Mouse (Mus musculus) heart, embryonic 12.5 days (tissue): ENCODE results near the gene Creb3l1. TPM values are rescaled to one million over a fixed set of nuclear protein-coding genes. Genes with fewer than 3 reads are reported as not detected.

Source experiments
- ATAC-seq: fragments of 200-750 bp; cut with Nextera tagmentation; 2 replicates; pipeline ENCODE4 v1.8.0; 2017; ENCODE audit warnings: moderate TSS enrichment, moderate library complexity; ENCODE audit not compliant: insufficient number of reproducible peaks, low FRiP score
- H3K27ac ChIP-seq: fragments of 300-500 bp; sonication (generic); 2 replicates; pipeline ENCODE4 v1.5.1; 2016; ENCODE audit warnings: mild to moderate bottlenecking, moderate library complexity; ENCODE audit not compliant: poor library complexity, severe bottlenecking
- H3K27me3 ChIP-seq: fragments of 300-500 bp; sonication (generic); replicated peaks from 2 replicates; pipeline ENCODE4 v1.6.1; 2016; ENCODE audit warnings: mild to moderate bottlenecking, moderate library complexity
- H3K36me3 ChIP-seq: fragments of 300-500 bp; sonication (generic); 2 replicates; pipeline ENCODE4 v1.6.1; 2016; ENCODE audit warnings: mild to moderate bottlenecking, moderate library complexity
- H3K4me1 ChIP-seq: fragments of 300-500 bp; sonication (generic); replicated peaks from 2 replicates; pipeline ENCODE4 v1.6.1; 2016; ENCODE audit warnings: mild to moderate bottlenecking
- H3K4me2 ChIP-seq: fragments of 300-500 bp; sonication (generic); 2 replicates; pipeline ENCODE4 v1.6.1; 2016; ENCODE audit warnings: mild to moderate bottlenecking, moderate library complexity
- H3K4me3 ChIP-seq: fragments of 300-500 bp; sonication (generic); 2 replicates; pipeline ENCODE4 v1.5.1; 2016; ENCODE audit warnings: mild to moderate bottlenecking
- H3K9ac ChIP-seq: fragments of 300-500 bp; sonication (generic); 2 replicates; pipeline ENCODE4 v1.6.1; 2016; ENCODE audit warnings: mild to moderate bottlenecking, moderate library complexity
- H3K9me3 ChIP-seq: fragments of 300-500 bp; sonication (generic); replicated peaks from 2 replicates; pipeline ENCODE4 v1.6.1; 2016; ENCODE audit warnings: mild to moderate bottlenecking, moderate library complexity
- WGBS: fragments of 180-500 bp; shearing (Covaris S2); methylation state at CpG from one replicate; pipeline ENCODE4 v1.1.7; 2016; 5-methylcytosine and 5-hydroxymethylcytosine counted together
- polyA plus RNA-seq: library from polyadenylated mRNA; unstranded; fragments of >200 nt; fragmentation: Nextera tagmentation; extraction: Ambion mirVana; gene quantifications from 2 replicates; pipeline ENCODE4 v1.2.1, GENCODE M21; 2016

Gene Creb3l1
- polyA plus RNA-seq, 1 experiment from 2014 or later = 6.7 TPM

- Histone ChIP-seq H3K4me1 (peaks cover 91% of the 10 kb centered on the region), H3K36me3 (no peaks in the 10 kb centered on the region), H3K9ac (peak overlapping the region; percentile 54; the same call in 1 of the 2 replicates), H3K4me2 (no peak overlapping the region; the same call in 1 of the 2 replicates), H3K4me3 (no peak overlapping the region), H3K27ac (peak overlapping the region; percentile 55), H3K9me3 (no peaks in the 10 kb centered on the region), H3K27me3 (no peaks in the 10 kb centered on the region)
- WGBS = 8% methylated on average over 5 of the region's 5 CpGs
- ATAC-seq = peak; percentile 63
These were observed 70.5 kb downstream of the Creb3l1 start for GRCm38 (mm10) chr2:91953825-91954224.

GRCm38 (mm10) chr2:91950275-91951085, 73.8 kb downstream of the Creb3l1 start:
- WGBS = 12% methylated on average over 15 of the region's 15 CpGs
- Histone ChIP-seq H3K4me1 (peaks cover 93% of the 10 kb centered on the region), H3K9me3 (no peaks in the 10 kb centered on the region), H3K4me2 (peak overlapping the region; percentile 69), H3K4me3 (peak overlapping the region; percentile 44), H3K27ac (peak overlapping the region; percentile 98), H3K9ac (peak overlapping the region; percentile 70), H3K27me3 (no peaks in the 10 kb centered on the region), H3K36me3 (peaks cover 3% of the 10 kb centered on the region)
- ATAC-seq = peak; percentile 72

GRCm38 (mm10) chr2:91949411-91950274, 74.7 kb downstream of the Creb3l1 start:
- peak overlapping the region; percentile 69 for H3K4me2 ChIP-seq
- ATAC-seq = peak; percentile 39

GRCm38 (mm10) chr2:91948792-91949241, 75.5 kb downstream of the Creb3l1 start:
- Histone ChIP-seq H3K9ac (peak overlapping the region; percentile 70), H3K9me3 (no peaks in the 10 kb centered on the region), H3K36me3 (peaks cover 14% of the 10 kb centered on the region), H3K4me3 (0 out of 2 replicates have a peak overlapping the region, but pooled peaks have one; percentile 44), H3K4me2 (peak overlapping the region; percentile 69), H3K27ac (peak overlapping the region; percentile 98), H3K27me3 (no peaks in the 10 kb centered on the region), H3K4me1 (peaks cover 89% of the 10 kb centered on the region)
- ATAC-seq = no peak
- WGBS = 56% methylated on average over 3 of the region's 3 CpGs

More at GRCm38 (mm10) chr2:91949411-91950274, 74.7 kb downstream of the Creb3l1 start:
- H3K4me1 ChIP-seq = peaks cover 92% of the 10 kb centered on the region
- peak overlapping the region; percentile 70 for H3K9ac ChIP-seq
- no peaks in the 10 kb centered on the region for H3K27me3 ChIP-seq
- WGBS = 45% methylated on average over 17 of the region's 17 CpGs
- H3K4me3 ChIP-seq = peak overlapping the region; percentile 44
- peaks cover 10% of the 10 kb centered on the region for H3K36me3 ChIP-seq
- H3K27ac ChIP-seq = peak overlapping the region; percentile 98
- H3K9me3 ChIP-seq = no peaks in the 10 kb centered on the region

GRCm38 (mm10) chr2:91948151-91948509, 76.2 kb downstream of the Creb3l1 start:
- H3K4me1 ChIP-seq = peaks cover 84% of the 10 kb centered on the region
- peaks cover 21% of the 10 kb centered on the region for H3K36me3 ChIP-seq
- peak overlapping the region; percentile 69 for H3K4me2 ChIP-seq
- H3K9me3 ChIP-seq = no peaks in the 10 kb centered on the region
- no peak overlapping the region; the same call in 1 of the 2 replicates for H3K4me3 ChIP-seq
- no peak for ATAC-seq
- no peaks in the 10 kb centered on the region for H3K27me3 ChIP-seq
- H3K27ac ChIP-seq = peak overlapping the region; percentile 98
- WGBS = 52% methylated on average over 6 of the region's 6 CpGs
- peak overlapping the region; percentile 56 for H3K9ac ChIP-seq

GRCm38 (mm10) chr2:91947397-91948150, 76.7 kb downstream of the Creb3l1 start:
- peaks cover 86% of the 10 kb centered on the region for H3K4me1 ChIP-seq
- peak; percentile 73 for ATAC-seq
- H3K27me3 ChIP-seq = no peaks in the 10 kb centered on the region
- no peaks in the 10 kb centered on the region for H3K9me3 ChIP-seq
- H3K9ac ChIP-seq = peak overlapping the region; percentile 56
- H3K4me2 ChIP-seq = peak overlapping the region; percentile 69
- no peak overlapping the region; the same call in 1 of the 2 replicates for H3K4me3 ChIP-seq
- 37% methylated on average over 11 of the region's 11 CpGs for whole genome bisulfite sequencing
- H3K27ac ChIP-seq = peak overlapping the region; percentile 98
- H3K36me3 ChIP-seq = peaks cover 26% of the 10 kb centered on the region

- Histone ChIP-seq H3K4me3 (no peak overlapping the region), H3K4me1 (peaks cover 86% of the 10 kb centered on the region), H3K9me3 (no peaks in the 10 kb centered on the region), H3K9ac (peak overlapping the region; percentile 56), H3K4me2 (peak overlapping the region; percentile 69), H3K27me3 (no peaks in the 10 kb centered on the region), H3K27ac (peak overlapping the region; percentile 98), H3K36me3 (peaks cover 33% of the 10 kb centered on the region)
- no peak for ATAC-seq
- WGBS = 33% methylated on average over 6 of the region's 6 CpGs
These were observed 77.5 kb downstream of the Creb3l1 start for GRCm38 (mm10) chr2:91946836-91947235.

- Histone ChIP-seq H3K9ac (peak within 1 kb of the TSS; percentile 56), H3K4me1 (peaks cover 76% of the 10 kb centered on the region), H3K4me3 (no peak within 1 kb of the TSS), H3K27me3 (no peaks in the 10 kb centered on the region), H3K9me3 (no peaks in the 10 kb centered on the region), H3K27ac (peak within 1 kb of the TSS; percentile 98; the same call in 1 of the 2 replicates), H3K4me2 (no peak within 1 kb of the TSS; the same call in 1 of the 2 replicates), H3K36me3 (peaks cover 45% of the 10 kb centered on the region)
- WGBS = 89% methylated on average over 18 of the region's 18 CpGs
- ATAC-seq = no peak
These were observed 78.8 kb downstream of the Creb3l1 start, which contains the start of gene Gm9821 for GRCm38 (mm10) chr2:91945483-91945882. TSS of gene Gm9821 (plus strand) at chr2:91945703.

GRCm38 (mm10) chr2:91944170-91944950, 79.9 kb downstream of the Creb3l1 start:
- H3K4me1 ChIP-seq = peaks cover 65% of the 10 kb centered on the region
- WGBS = 42% methylated on average over 13 of the region's 13 CpGs
- peaks cover 56% of the 10 kb centered on the region for H3K36me3 ChIP-seq
- H3K9ac ChIP-seq = peak overlapping the region; percentile 51; the same call in 1 of the 2 replicates
- H3K9me3 ChIP-seq = no peaks in the 10 kb centered on the region
- no peak overlapping the region for H3K4me2 ChIP-seq
- ATAC-seq = peak; percentile 49
- H3K27ac ChIP-seq = peak overlapping the region; percentile 44; the same call in 1 of the 2 replicates
- no peak overlapping the region for H3K4me3 ChIP-seq
- no peaks in the 10 kb centered on the region for H3K27me3 ChIP-seq

- Histone ChIP-seq H3K9me3 (no peaks in the 10 kb centered on the region), H3K4me2 (no peak overlapping the region), H3K4me3 (no peak overlapping the region), H3K27me3 (no peaks in the 10 kb centered on the region), H3K9ac (no peak overlapping the region), H3K4me1 (peaks cover 45% of the 10 kb centered on the region), H3K36me3 (peaks cover 76% of the 10 kb centered on the region), H3K27ac (no peak overlapping the region)
- no peak for ATAC-seq
- WGBS = 21% methylated on average over 6 of the region's 6 CpGs
These were observed 81.9 kb downstream of the Creb3l1 start for GRCm38 (mm10) chr2:91942356-91942755.
